Mouse (Mus musculus) heart, adult 11 months (tissue): ENCODE measurements at regions not wholly inside any gene's neighbourhood (a gene's known extent, or its start where the extent isn't known, plus 50 kb on each side); places are given as distances from the start of the nearest gene placed in this dataset.
"Not testable (repeated sequence)": the region's sequence is repeated elsewhere in the genome, so short reads cannot be mapped to it uniquely, and the experiment has no call there.

Source experiments
- DNase-seq: peaks from one replicate; pipeline ENCODE4 v3.0.0; 2022

DNA sequence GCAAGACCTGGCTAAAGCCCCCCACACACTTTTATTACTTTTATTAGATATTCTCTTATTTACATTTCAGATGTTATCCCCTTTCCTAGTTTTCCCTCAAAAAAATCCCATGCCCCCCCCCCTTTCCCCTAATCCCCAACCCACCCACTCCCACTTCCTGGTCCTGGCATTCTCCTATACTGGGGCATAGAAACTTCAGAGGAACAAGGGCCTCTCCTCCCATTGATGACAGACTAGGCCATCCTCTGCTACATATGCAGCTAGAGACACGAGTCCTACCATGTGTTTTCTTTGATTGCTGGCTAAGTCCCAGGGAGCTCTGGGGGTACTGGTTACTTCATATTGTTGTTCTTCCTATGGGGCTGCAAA, 116.8 kb downstream of the Rfpl4b start:
- DNase-seq: not testable (repeated sequence)

DNA sequence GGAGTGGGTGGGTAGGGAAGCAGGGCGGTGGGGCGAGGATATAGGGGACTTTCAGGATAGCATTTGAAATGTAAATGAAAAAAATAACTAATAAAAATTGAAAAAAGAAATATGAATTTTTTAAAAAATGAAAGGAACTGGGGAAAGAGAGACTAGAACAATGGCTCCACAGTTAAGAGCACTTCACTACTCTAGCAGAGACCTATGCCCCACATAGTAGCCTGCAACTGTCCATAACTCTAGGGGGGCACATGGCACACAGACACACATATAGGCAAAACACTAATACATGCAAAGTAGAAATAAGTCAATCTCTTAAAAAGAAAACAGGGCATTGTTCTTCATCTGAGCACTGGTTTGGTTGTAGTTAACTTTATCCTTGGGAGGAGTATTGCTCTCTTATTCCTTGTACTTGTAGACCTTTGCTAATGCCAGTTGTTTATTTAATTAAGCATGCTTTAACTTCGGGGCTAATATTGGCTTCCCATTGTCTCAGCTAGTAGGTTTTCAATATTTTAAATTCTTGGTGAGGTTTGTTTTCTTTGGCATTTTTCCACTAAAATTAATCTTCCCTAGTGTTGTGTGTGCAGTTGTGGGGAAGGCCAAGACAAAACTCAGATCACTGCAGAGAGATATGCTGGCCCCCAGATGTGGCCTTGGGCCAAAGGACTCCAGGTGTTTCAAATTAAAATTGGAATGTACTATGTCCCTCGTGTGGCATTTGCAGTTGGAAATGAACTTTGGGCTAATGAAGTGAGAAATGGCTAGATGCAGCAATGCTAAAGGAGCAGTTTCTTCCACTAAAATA, 117.4 kb downstream of the Rfpl4b start:
- peak; percentile 91 for DNase-seq

DNA sequence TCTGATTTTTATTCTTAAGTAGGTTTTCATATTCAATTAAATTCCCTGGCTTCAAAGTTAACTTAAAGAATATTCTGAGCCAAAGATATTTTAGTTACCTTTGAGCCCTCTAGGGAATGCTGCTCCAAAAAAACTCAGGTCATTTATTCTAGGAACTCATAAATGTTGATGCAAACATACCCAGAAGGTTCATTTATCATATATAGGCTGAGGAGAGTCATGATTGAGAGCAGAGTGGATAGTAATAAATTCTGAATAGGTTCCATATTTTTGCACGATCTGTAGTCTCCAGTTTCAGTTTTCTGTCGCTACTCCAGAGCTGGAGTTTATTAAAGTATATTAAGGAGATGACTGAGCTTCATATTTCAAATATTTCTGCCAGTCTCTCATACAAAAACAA, 144.1 kb downstream of the Rfpl4b start:
- DNase-seq: no peak

DNA sequence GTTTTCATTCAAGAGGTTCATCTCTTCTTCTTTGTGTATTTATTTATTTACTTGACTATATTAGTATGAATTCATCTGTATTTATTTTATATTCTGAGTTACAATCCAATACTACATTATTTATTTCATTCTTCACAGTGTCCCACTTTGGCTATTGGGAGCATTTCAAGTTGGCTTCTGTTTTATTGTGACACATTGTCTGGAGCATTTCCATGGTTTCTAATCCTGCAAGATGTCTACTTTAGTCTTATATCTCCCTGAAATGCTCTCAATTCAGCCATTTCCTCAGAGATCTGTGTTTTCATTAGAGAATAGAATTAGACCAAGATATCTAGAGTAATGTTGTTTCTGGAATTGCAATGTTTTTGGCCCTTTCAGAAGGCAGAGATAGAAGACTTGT, 153.0 kb downstream of the Rfpl4b start:
- no peak for DNase-seq

DNA sequence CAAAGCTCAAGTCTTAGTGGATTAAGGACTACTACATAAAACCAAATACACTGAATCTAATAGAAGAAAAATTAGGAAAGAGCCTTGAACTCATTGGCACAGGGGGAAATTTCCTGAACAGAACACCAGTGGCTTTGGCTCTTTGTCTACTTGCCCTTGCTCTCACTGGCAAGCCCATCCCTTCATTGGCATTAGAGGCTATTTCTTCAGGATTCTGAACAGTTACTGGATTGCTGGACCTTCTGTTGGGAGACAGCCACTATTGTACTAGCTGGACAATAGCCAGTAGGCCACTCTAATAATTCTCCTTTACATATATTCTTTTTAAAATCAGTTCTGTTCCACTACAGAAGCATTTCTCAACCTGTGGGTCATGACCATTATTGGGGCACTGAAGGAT, 153.7 kb downstream of the Rfpl4b start:
- DNase-seq: no peak

DNA sequence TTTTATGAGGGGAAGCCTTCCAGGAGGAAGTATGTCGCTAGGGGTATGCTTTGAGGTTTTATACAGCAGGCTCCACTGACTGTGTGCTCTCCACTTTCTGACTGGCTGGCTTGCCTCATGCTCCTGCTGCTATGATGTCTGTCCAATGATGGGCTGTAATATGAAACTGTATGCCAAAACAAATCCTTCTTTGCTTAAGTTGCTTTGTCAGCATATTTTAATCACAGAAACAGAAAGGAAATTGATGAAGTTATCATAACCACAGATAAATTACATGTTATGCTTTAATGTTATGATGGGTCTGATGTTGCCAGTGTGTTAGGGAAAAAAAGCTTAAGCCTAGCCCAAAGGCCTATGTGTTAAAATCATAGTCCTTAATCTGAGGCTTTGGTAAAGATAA, 185.9 kb downstream of the Rfpl4b start:
- no peak for DNase-seq

DNA sequence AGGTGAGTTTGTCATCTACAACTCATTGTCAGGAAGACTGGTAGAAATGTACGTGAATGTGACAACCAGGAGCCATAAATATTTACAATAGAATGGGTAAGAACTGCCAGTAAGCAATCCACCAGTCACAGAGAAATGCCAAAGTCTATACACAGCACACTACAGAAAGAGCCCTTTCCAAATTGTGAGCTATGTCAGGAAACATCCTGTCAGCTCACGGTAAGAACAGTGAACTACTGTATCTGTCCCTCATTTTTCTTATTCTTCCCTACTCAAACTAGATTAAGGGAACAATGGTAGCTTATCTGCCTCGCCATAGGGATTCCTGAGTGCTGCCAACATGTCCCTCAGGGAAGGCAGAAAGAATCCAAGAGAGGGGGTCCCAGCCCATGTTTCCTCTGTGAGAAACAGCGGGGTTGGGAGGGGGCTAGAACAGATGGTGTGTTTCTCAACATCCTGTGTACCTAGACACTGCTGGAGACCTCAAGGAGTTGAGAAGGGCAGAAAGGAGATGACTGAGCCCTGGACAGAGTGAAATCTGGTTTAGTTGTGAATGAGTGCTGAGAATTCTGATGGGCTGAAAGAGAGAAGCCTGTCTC, 191.6 kb downstream of the Rfpl4b start:
- DNase-seq: no peak

DNA sequence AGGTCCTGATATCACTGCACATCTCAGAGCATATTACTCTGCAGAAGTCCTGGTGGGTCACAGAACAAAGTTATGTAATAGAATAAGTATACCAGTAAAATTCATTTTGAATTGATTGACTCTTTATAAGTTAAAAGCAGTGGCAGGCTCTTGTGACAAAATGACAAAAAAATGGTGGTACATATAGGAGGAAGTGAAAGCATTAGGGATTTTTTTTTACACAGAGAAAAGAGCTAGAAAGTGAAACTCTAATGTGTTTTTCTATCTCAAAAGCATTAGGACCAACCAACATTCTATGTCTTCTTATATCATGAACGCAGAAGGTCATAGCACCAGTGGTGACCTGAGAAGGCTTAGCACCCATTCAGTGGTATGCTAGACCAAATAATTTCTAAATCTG, 198.2 kb downstream of the Rfpl4b start:
- no peak for DNase-seq

DNA sequence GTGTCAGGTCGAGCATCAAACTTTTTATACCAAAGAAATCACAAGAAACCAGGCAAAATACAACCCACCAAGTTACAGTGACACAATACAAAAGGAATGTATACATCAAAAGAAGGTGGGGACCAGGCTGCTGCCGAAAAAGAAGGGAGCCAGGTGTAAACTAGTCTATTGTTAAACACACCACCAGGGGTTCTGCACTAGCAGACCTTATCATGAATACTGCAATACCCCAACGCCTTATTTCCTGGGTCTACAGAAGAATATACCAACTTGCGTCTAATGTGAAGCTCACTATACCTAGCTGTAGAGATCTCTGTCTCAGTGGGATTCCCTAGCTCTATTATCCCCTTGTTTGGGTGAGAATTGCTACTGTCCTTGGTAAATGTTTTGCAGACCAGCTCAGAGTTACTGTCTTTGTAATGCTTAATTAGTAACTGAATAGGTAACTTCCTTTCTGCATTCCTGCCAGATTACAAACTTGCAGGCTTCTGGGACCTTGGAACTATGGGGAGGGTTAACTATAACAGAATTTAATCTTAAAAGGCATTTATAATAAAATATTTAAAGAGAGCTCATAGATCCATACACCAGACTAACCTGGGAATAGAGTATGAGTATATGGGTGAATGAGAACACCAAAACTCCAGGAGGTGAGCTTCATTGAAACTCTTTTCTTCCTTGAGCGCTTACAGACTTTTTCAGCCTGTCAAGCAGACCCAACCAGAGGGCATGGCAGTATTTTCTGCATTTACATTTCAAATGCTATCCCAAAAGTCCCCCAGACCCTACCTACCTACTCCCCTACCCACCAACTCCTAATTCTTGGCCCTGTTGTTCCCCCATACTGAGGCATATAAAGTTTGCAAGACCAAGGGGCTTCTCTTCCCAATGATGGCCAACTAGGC, 211.7 kb downstream of the Rfpl4b start:
- DNase-seq: peak; percentile 56

DNA sequence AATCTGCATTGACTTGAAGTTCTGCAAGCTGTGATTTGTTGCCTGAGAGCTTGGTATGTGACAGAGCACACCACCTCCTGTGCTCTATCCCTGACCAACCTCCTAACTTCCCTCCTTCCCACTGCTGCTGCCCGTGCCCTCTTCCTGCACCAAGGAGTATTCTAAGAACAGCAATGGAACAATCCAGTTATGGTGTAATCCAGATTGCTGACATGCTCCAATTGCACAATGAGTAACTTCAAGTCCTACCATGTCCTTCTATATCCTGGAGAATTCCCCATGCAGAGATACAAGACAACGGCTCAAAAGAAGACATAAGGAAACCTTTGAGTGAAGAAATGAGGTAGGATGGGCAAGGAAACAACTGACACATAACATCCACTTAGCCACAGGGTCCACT, 235.5 kb downstream of the Rfpl4b start:
- DNase-seq: no peak

DNA sequence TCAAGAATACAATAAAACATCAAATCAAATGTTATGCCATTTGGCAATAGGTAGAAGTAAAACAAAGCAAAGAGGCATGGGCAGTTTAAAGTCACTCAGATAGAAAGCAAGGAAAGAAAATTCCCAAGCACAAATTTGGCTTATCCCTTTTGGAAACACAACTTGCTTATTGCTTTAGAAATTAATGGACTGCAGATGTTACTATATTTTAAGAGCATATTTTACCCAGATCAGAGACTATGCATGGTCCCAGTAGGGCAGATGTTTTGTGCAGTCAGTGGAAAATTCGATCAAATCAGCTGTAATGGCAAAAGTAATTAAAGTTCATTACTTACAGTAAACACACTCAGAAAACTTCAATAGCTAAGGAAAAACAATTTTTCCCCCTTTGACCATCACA, 245.9 kb downstream of the Rfpl4b start:
- no peak for DNase-seq

DNA sequence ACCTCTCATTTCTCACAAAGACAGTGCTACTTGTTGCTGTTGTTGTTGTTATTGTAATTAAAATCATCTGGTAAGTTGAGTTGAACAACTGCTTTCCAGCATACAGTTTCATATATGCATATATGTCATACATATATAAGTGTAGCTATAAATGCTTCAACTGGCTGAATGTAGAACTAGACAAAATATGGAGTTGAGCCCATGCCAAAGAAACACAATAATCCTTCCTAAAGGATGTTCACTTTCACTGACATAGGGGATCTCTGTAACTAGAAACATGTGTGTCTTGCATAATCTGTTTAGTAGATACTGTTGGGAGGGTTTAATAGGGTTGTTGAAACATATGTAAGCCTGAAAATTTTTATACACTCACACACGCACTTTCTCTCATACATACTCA, 247.9 kb downstream of the Rfpl4b start:
- DNase-seq: no peak

DNA sequence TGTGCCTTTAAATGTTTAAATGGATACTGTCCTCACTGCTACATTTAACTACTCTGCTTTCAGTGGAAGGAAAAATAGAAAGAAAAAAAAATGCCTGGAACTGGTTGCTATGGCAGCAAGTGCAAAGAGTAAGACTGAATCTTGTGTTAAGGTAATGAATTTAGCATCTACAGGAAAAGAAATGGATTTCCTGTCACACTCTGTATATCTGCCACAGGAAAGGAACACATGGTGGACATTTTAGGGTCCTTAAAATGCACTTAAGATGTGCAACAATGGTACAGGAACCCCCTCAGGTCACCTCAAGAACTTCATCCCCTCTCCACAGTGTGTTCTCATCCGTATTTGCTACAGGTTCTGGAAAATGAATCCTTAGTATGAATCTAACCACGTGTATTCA, 248.4 kb downstream of the Rfpl4b start:
- DNase-seq: no peak

DNA sequence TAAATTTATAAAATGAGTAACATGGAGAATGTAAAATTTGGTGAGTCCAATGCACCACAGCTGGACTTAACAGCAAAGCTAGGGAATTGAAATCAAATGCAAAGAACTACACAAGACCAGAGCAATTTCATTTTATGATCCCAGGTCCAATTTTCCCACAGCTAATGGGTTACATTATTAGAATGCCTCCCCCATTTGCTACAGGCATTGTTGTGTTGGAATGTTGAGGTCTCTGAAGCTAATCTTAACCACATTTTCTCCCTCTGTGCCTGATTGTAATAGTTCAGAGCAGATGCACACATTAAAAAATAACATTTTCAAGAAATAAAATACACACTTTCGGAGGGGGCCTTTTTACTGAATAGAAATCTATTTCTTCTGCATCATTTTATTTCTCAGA, 254.3 kb downstream of the Rfpl4b start:
- DNase-seq: no peak

DNA sequence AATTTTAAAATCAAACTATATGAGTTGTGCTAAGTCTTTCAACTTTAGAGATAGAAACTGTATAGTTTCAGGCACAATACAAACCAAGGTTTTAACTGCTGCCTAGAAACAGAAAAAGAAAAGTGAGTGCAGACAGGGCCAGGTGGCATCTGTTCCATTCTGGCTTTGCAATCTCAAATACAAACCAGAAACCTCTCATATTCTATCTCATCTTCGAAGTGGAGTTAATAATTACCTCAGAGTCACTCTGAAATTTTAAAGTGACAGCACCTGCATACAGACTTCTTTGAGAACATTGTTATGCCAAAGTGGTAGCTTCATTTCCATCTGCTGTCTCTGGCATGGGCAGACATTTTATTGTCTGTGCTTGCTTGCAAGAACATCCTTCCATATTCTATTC, 255.2 kb downstream of the Rfpl4b start:
- DNase-seq: no peak

DNA sequence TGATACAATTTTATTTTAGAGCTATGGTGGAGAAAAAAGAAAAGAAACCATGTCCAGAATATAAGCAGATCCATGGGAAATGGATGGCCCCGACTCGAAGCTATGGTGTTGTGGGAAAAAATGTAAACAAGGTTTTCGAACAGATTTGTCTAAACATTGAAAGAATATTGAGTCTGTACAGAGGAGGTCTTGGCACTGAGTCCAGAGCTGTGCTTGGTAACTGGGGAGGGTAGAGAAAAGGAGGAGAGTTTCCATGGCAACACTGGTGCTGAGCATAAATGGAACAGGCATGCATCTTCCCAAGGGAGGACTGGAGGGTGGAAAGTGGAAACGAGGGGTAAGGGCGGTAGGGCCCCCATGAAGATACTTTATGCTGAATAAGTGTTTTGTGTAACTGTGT, 266.5 kb downstream of the Rfpl4b start:
- DNase-seq: no peak

DNA sequence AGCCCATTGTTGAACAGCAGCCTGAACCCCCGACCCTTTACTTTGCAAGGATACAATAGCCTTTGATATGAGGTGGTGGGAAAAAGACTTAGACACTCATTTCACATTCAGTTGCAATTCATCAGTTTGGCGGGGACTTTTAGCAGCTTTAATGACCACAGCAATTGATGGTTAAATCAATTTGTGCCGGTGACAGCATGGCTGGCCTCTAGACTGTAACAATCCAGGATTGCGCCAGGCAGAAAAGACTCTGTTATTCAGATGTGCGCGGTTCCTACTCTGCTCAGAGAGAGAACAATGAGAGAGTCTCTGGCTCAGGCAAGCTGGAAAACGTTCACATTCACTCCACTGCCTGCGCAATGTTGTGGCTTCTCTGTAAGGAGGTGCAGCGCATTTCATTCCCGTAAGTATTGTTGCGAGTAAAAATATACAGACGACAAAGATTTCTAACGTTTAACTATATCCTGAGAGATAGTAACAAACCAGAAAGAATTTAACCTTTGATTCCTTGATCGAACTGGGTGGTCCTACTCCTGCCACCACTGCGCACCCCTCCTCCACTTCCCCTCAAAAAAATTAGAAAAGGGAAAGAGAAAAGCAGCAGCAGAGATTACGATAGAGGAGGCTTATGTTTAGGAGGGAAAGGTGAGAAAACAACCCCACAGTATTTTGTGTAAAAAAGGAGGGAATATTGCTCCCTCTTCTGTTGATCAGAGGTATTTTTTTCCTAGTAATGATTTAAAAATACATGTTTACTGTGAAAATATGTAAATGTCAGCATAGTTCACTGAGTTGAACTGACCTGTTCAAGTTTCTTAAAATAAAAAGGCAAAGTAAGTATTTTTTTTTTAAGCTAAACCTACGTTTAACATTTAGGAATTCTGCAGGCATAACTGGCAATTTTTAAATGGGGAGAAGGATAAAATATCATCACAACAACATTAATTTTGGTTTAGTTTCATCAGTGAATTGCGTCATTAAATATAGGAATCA, 267.6 kb downstream of the Rfpl4b start:
- DNase-seq: peak; percentile 80

DNA sequence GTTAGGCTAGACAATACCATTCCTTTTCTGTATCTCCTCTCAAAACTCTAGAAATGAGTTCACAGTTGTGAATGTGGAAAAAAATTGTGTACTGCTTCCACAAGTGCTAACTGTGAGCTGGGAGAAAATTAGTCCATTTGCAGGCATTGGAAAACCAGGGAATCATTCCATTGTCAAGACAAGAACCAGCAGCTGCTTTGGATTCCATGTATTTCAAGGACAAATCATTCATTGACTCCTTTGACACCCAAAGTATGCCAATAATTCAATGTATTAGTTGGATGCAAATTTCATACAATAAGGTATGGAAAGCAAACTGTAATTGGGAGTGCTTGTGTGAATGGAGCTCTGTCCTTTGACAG, 268.3 kb downstream of the Rfpl4b start:
- DNase-seq: no peak

DNA sequence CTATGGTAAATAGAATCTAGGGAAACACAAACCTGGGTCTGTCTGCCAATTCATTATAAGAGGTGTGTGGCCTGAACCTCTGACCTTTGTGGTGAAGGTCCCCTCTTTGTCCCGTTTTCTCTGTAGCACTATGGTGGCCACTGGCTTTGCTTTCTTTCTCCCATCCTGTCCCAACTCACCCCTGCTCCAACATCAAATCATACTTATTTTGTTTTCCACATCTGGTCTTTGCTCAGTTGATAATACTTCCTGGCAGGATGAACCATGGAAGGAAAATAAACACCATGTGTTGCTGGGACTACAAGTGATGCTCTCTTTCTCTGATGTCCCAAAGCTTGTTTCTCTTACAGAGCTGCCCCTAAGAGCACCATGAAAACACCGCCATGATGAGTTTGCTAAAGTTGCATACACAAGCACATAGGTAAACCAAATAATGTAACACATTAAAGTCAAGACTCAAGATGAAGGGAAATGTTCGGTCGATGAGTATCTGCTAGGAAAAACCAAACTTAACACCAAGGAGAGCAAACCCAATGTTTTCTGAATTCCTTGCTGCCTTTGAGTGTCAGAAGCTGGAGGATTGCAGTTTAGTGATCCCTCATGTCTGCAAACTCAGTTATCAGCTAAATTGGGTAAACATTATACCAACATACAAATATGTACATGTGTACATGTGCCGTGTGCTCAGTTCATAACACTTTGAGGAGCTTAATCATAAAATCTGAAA, 269.1 kb downstream of the Rfpl4b start:
- DNase-seq: no peak

DNA sequence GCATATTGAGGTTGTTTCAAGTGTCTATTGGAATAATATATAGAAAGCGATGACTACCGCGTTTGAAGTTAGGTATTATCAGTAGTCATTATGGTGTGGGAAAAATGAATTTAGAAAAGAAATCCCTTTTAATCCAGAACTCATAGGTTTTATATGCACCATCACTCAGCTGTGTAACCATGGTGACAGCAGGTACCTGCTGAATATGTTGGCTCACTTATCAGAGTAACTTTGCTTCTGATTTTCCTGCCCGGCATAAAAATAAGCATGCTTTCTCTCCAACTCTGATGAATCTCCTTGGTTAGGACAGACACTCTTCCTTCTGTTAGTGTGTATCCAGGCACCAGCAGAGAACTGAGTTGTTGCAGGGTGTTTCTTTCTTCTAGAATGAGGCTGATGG, 281.5 kb downstream of the Rfpl4b start:
- DNase-seq: no peak

DNA sequence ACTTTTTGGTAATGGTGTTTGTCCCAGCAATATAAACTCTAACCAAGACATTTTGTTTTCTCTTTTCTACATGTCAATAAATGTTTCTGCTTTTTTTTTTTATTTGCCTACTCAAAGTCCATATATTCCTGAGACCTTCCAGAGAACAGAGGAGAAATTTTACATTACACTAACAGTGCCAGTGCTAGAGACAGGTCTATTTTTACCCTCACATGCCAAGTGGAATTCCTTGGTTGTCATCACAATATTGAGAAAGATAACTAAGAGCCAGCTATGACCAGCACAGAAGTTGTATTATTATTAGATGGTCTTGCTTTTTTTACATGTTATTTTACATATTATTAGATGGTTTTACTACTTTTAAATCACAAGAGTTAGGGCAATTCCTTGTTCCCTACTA, 282.8 kb downstream of the Rfpl4b start:
- no peak for DNase-seq

DNA sequence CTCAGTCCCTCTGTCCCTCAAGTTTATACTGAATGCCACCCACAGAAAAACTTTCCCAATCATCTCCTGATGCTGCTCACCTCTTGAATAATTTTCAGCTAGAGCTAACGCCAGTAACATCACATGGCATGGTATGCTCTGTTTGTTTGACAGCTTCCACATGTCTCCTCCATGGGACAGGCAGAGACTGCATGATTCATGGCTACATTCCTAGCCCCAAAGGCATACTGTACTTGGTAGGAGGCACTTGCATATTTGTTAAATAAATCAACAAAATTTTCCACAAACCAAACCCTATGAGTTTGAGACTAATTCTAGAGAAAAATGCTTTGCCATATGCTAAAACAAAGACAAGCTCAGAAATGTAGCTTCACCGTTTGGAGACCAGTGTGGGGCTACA, 304.9 kb downstream of the Rfpl4b start:
- DNase-seq: no peak
